16 mouse cellular contexts compared by ENCODE assay signal in genomic region chr12:28158786-28159185, GRCm38 (mm10).
"Had no signal": no experiment of that assay in that cellular context is flagged by ENCODE, and none has a peak within 500 bp of the region (broad histone marks: within the 10 kb centered on the region; RNA-seq: fewer than 3 reads in every experiment).

No protein-coding gene starts in this region.

- DNase-seq: heart, postnatal 10 days; heart, postnatal 14 days; heart, postnatal 36 days; heart, postnatal 4 days; kidney, adult 11 months; kidney, adult 18-20 months; kidney, adult 2 months; kidney, adult 8-10 months; kidney, adult 9 months; kidney, postnatal 10 days; kidney, postnatal 14 days; kidney, postnatal 25 days; kidney, postnatal 36 days; kidney, postnatal 4 days; layer of hippocampus, adult 9-11 months; layer of hippocampus, postnatal 36 days had no signal
